Mouse (Mus musculus) spleen, embryonic (tissue): ENCODE results near the gene Dct.

Source experiments
- CTCF ChIA-PET: fragments of 350-600 bp; sonication (Branson Sonifier 250); formaldehyde crosslinking; loops from one replicate; lab custom pipeline; 2022; lab: Charles Lee

The Dct gene

GRCm38 (mm10) chr14:118051975-118052630 lies at the start of gene Dct:
TSS of gene Dct (minus strand) at chr14:118052244.
- CTCF ChIA-PET = no interaction called here

DNA sequence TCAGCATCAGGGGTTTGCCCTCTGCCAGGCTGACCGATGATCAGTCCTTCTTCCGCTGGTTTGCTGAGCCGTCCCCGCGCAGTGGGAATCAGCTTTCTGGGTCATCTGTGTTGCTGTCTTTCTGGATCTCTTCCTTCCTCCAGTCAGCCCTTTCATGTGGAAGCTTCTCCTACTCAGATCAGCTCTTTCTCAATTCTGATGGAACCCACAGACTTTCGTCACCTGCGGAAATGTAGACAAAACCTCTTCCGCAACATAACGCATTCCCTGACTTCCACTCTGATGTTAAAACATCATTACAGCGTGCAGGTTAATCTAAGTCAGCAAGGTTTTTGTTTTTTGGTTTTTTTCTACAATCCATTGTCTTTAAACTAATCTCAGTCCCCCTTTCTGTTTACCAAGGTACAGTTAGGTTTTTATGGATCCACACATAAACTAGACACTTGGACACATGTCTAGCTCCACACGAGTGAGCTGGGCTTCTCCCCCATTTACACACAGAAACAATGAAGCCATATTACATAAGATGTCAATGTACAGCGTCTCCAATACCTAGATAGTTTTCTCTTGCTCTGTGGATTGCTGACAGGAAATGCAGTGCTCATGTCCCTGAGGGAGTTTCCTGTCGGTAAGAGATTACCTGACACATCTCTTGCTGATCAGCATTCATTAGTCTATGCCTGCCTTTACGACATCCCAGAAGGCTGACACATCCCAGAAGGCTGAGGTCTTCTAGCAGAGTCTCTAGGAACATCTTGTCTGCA lies 49.4 kb upstream of the Dct start:
- CTCF ChIA-PET = no interaction called here

GRCm38 (mm10) chr14:118098265-118098664 lies 46.2 kb upstream of the Dct start:
- CTCF ChIA-PET = interaction anchor here (0.6 kb wide), 1 partner anchor 52 kb away, joined by 3 read pairs; no protein-coding TSS in a partner anchor

GRCm38 (mm10) chr14:118089806-118090392 lies 37.9 kb upstream of the Dct start:
- CTCF ChIA-PET = no interaction called here

- CTCF ChIA-PET = no interaction called here
Observed at GRCm38 (mm10) chr14:118089215-118089805, 37.3 kb upstream of the Dct start.

GRCm38 (mm10) chr14:118088437-118089207 lies 36.6 kb upstream of the Dct start:
- CTCF ChIA-PET = interaction anchor here (0.7 kb wide), 1 partner anchor 191 kb away, joined by 3 read pairs; no protein-coding TSS in a partner anchor

DNA sequence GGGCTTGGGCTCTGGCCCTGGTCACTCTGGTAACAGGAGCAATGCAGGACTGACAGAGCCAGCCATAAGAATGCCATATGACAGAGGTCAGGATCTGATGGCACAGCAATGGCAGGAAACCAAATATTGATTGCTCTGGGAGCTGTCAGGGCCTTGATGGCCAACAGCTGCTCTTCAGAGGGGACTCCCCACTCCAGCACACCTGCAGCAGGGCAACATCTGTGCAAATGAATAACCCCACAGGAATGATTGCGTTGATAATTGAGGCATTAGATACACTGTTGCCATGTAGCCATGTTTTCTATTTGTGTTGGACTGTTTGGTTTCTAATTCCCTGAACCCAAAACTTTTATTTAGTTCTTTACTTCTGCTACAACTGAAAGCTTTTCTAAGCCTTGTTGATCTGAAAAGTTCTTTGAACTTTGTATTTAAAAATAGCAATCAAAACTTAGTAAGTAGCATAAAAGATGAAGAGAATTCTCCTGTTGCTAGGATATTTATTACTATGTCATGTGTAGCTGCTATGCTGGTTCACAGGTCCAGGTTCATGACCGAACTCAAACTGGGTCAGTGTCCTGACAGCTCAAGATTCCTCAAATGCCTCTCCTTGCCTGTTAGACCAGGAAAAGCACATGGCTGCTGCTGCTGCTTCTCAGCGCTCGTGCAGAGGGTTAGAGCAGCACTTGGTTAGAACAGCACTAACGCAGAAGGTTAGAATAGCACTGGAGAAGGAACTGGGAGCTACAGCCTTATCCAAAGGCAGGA lies 34.4 kb upstream of the Dct start:
- CTCF ChIA-PET = no interaction called here

- CTCF ChIA-PET = no interaction called here
Observed at GRCm38 (mm10) chr14:118083851-118084250, 31.8 kb upstream of the Dct start.

GRCm38 (mm10) chr14:118080606-118081005 lies 28.6 kb upstream of the Dct start:
- CTCF ChIA-PET = no interaction called here

DNA sequence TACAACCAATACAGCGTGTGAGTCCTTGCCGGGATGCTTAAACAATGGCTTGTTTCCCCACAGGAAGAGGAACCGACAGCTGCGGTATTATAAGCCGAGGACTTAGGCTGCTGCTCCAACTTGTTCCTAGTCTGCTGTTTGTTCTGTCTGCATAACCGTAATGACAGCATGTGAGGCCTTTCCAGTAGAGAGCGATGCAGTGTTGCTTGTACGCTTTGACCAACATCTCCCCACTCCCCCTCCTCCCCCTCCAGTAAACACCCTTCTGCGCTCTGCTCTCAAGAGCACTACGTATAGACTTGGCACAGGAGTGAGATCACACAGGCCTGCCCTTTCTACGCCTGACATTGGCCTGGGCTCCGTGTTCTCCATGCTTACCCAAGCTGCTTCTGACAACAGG lies 18.1 kb upstream of the Dct start:
- CTCF ChIA-PET = no interaction called here

- CTCF ChIA-PET = no interaction called here
Observed at GRCm38 (mm10) chr14:118069439-118070079, 17.5 kb upstream of the Dct start.

- CTCF ChIA-PET = no interaction called here
Observed at GRCm38 (mm10) chr14:118061766-118062432, 9.9 kb upstream of the Dct start.

DNA sequence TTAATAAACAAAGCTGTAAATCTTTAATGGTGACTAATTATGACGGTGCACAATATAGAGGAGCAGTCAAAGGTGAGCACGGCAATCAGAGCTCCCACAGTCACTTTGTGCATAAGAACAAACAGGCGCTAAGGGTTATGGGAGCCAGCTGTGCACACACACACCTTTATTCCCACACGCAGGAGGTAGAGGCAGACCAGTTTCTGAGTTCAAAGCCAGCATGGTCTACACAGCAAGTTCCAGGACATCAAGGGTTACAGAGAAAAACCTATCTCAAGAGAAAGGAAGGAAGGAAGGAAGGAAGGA lies 6.5 kb upstream of the Dct start:
- CTCF ChIA-PET = no interaction called here

DNA sequence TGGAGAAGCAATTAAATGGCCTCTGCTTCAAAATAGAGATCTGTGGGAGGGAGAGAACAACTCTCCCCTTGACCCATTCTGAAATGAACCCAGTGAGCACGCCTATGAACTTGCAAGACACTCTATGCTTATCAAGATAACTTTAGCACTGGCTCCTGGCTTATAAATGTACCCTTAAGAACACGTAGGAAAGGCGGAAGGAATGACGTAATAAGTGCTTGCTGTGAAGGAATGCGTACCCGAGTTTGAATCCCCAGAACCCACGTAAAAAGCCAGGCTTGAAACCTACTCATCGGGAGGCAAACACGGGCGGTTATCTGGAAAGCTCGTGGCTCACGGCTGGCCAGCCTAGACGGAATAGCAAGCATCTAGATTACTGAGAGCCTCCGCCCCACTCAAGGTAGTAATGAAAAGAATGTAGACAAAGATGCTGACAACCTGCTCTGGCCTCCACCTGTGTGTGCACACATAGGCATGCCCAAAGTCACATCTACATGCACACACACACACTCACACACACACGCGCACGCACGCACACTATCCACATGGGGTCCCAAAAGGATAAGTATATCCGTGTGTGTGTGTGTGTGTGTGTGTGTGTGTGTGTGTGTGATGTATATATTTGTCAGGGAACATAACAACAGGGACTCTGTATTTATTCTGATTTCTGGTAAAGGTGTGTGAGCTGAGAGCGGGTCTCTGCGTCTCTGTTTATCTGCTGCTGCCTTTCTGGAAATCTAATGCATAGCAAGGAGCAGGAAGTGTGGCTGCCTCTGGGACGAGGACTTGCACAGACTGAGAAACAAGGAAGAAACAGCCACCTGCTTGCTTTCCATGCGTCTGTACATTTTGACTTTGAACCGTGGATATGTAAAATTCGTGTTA lies 5.9 kb upstream of the Dct start:
- CTCF ChIA-PET = no interaction called here

DNA sequence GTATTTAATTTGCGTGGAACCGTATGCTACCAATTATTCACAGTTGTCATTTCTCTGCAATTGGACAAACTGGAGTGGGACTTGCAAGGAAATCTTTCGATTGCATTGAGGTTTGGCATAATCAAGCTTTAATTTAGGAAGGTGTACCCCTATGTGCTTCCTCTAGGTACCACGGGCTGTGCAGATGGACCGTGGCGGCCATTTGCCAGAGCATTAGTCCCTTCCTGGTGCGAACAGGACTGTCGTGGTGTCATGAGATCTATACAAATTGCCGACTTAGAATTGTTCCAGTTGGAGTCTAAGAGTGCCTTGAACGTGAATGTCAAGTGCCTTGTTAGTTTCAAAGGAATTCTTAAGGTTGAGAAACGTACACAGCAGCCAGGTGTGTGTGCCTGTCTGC lies 726 bp upstream of the Dct start:
- CTCF ChIA-PET = no interaction called here

- CTCF ChIA-PET = no interaction called here
Observed at GRCm38 (mm10) chr14:118051396-118051795, 648 bp downstream of the Dct start.

GRCm38 (mm10) chr14:118050990-118051389 lies 1.1 kb downstream of the Dct start:
- CTCF ChIA-PET = no interaction called here

DNA sequence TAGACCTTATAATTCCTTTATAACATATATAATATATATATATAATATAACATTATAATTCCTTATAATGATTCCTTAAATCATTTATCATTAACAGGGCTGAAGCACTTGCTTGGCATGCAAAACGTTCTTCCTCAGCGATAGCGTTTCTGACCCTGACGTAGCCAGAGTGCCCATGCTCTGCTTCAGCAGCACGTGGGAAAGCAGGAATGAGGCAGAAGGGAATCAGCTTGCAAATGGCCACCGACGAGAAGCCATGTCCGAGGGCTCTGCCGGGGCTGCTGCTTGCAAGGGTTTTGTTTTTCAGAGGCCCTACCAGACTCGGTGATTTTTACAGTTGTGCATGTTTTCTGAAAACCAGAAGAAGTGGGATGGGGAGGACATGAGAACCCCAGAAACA lies 1.6 kb downstream of the Dct start:
- CTCF ChIA-PET = no interaction called here

DNA sequence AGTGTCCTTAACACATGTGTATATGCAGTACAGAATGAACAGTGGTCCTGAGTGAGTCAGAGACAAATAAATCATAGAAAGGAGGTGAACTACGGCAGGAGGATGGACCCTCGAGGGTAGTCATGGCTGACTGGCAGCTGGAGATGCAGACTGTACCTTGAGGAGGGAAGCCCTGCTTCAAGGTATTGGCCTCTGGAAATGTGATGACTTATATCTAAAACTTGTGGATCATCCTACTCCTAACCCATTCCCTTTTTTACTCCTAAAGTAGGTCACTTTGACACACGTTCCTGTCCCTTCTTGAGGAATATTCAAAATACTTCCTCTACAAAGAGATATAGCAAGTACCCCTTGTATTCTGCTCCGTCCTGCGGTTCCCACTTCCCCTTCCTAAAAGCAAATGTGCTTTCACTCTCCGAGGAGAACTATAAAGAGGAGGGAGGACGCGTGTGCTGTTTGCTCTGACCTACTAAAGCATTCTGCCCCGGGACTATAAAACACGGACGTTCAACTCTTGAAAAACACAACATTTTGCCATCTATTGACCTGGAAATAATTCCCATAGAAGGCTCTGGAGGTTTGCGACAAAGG lies 2.3 kb downstream of the Dct start:
- CTCF ChIA-PET = no interaction called here
